9 mouse cellular contexts compared by ENCODE assay signal in genomic region chr10:116019086-116019860, GRCm38 (mm10). TPM values are rescaled to one million over a fixed set of nuclear protein-coding genes. Genes with fewer than 3 reads are reported as not detected.
DNase-seq lines count a peak whose midpoint lies in the region; ATAC-seq and TF ChIP-seq lines count a peak whose summit lies in the region.
"Had no signal": no experiment of that assay in that cellular context is flagged by ENCODE, and none has a peak within 500 bp of the region (broad histone marks: within the 10 kb centered on the region; RNA-seq: fewer than 3 reads in every experiment).

No protein-coding gene starts in this region.

- H3K4me1 ChIP-seq in heart, embryonic 13.5 days: peaks cover 14% of the 10 kb centered on the region
- H3K4me1 ChIP-seq in MEL (ENCODE audit: control insufficient read depth in 1 of 2, insufficient read depth in 2 of 2, low read length in 2 of 2): no peaks in the 10 kb centered on the region
- H3K4me1 ChIP-seq in hindbrain, embryonic 10.5 days (replicated peaks): peaks cover 24% of the 10 kb centered on the region
- H3K4me1 ChIP-seq in olfactory bulb, adult 2 months (ENCODE audit: control insufficient read depth, insufficient read depth, low read length): peaks cover 2% of the 10 kb centered on the region; the same call in 1 of the 2 replicates

- no peak for TF ChIP-seq RAD21 in MEL (IDR thresholded peaks at IDR 0.05; ENCODE audit: low read depth, low read length)

- H3K9ac ChIP-seq in heart, embryonic 13.5 days: no peak overlapping the region
- no peak overlapping the region for H3K9ac ChIP-seq in MEL (ENCODE audit: control insufficient read depth, low read depth, low read length, poor library complexity, severe bottlenecking)

- 11% methylated on average over 20 of the region's 20 CpGs for WGBS in heart, embryonic 13.5 days
- WGBS in hindbrain, embryonic 10.5 days: 9% methylated on average over 20 of the region's 20 CpGs
- 3% methylated on average over 20 of the region's 20 CpGs for WGBS in olfactory bulb, adult 2 months

- H3K4me2 ChIP-seq in heart, embryonic 13.5 days: peak overlapping the region; percentile 75

- no peak for TF ChIP-seq POLR2A in MEL (IDR thresholded peaks at IDR 0.05; ENCODE audit: control insufficient read depth in 1 of 2, insufficient read depth in 1 of 2, low read depth in 1 of 2, low read length in 2 of 2, poor library complexity in 1 of 2)
- no peak for TF ChIP-seq POLR2A in olfactory bulb, adult 2 months (IDR thresholded peaks at IDR 0.05; ENCODE audit: insufficient read depth, low read depth, low read length)

- H3K27ac ChIP-seq in heart, embryonic 13.5 days (replicated peaks): no peak overlapping the region
- H3K27ac ChIP-seq in MEL (ENCODE audit: control insufficient read depth, low read depth, low read length): no peak overlapping the region
- no peak overlapping the region for H3K27ac ChIP-seq in hindbrain, embryonic 10.5 days
- H3K27ac ChIP-seq in olfactory bulb, adult 2 months (ENCODE audit: insufficient read depth, low read depth, low read length): peak overlapping the region; percentile 75

- no peaks in the 10 kb centered on the region for H3K9me3 ChIP-seq in heart, embryonic 13.5 days
- H3K9me3 ChIP-seq in MEL (replicated peaks; ENCODE audit: insufficient read depth, low read length): no peaks in the 10 kb centered on the region
- H3K9me3 ChIP-seq in hindbrain, embryonic 10.5 days: no peaks in the 10 kb centered on the region

- intact Hi-C loops in heart, postnatal 36 days (cut with DNase I): no loop called here
- intact Hi-C loops in left cerebral cortex, postnatal 10 days (cut with DNase I): loop anchor here (5.0 kb wide), 1 partner anchor 178 kb away; no protein-coding TSS in a partner anchor

- TF ChIP-seq CTCF in MEL (IDR thresholded peaks at IDR 0.05 in 2 of 3, conservative IDR thresholded peaks at IDR 0.05 in 1 of 3; ENCODE audit: control insufficient read depth in 1 of 3, insufficient read depth in 1 of 3, low read depth in 2 of 3, low read length in 3 of 3, poor library complexity in 1 of 3, severe bottlenecking in 1 of 3): no peak
- no peak for TF ChIP-seq CTCF in olfactory bulb, adult 2 months (IDR thresholded peaks at IDR 0.05; ENCODE audit: insufficient read depth, low read depth, low read length)

- no peak for DNase-seq in heart, postnatal 36 days
- DNase-seq in MEL (ENCODE audit: low read depth, low spot score): peak; percentile 7
- DNase-seq in embryo, embryonic 10.5 days (ENCODE audit: low spot score): peak; percentile 81
- DNase-seq in hindbrain, embryonic 10.5 days (ENCODE audit: low spot score): peak; percentile 54
- peak; percentile 34 to 42 for DNase-seq in left cerebral cortex, postnatal 10 days (ENCODE audit: extremely low spot score in 1 of 2, low spot score in 2 of 2)
- DNase-seq in B cell, adult 2 months: no peak

- no peak for ATAC-seq in heart, embryonic 13.5 days (ENCODE audit: extremely low read depth, insufficient number of reproducible peaks, low FRiP score, low TSS enrichment)

- H3K79me2 ChIP-seq in MEL (ENCODE audit: control insufficient read depth, insufficient read depth, low read length, poor library complexity): no peaks in the 10 kb centered on the region

- H3K4me3 ChIP-seq in heart, embryonic 13.5 days: peak overlapping the region; percentile 15; the same call in 1 of the 2 replicates
- no peak overlapping the region for H3K4me3 ChIP-seq in MEL (ENCODE audit: control insufficient read depth in 1 of 2, insufficient read depth in 1 of 2, low read depth in 2 of 2, low read length in 2 of 2)
- H3K4me3 ChIP-seq in hindbrain, embryonic 10.5 days: peak overlapping the region; percentile 64
- peak overlapping the region; percentile 87 for H3K4me3 ChIP-seq in olfactory bulb, adult 2 months (ENCODE audit: insufficient read depth, low read depth, low read length)

- H3K27me3 ChIP-seq in heart, embryonic 13.5 days (replicated peaks): peaks cover 14% of the 10 kb centered on the region; the same call in 1 of the 2 replicates
- no peaks in the 10 kb centered on the region; a peak in 1 of 4 replicates for H3K27me3 ChIP-seq in MEL (ENCODE audit: control insufficient read depth in 1 of 2, insufficient read depth in 2 of 2, low read length in 2 of 2)
- H3K27me3 ChIP-seq in hindbrain, embryonic 10.5 days (ENCODE audit: insufficient read depth, poor library complexity, severe bottlenecking): no peaks in the 10 kb centered on the region

- no peaks in the 10 kb centered on the region for H3K36me3 ChIP-seq in heart, embryonic 13.5 days
- H3K36me3 ChIP-seq in MEL (ENCODE audit: control insufficient read depth in 1 of 2, insufficient read depth in 2 of 2, low read length in 2 of 2): no peaks in the 10 kb centered on the region
- H3K36me3 ChIP-seq in hindbrain, embryonic 10.5 days: no peaks in the 10 kb centered on the region

- TF ChIP-seq EP300 in MEL (IDR thresholded peaks at IDR 0.05; ENCODE audit: low read depth in 1 of 2, low read length in 2 of 2): no peak

TF ChIP-seq in MEL, 35 proteins besides CTCF, POLR2A, EP300 and RAD21:
- TF ChIP-seq GABPA (IDR thresholded peaks at IDR 0.05; ENCODE audit: low read depth, low read length) (no peak), MAZ (IDR thresholded peaks at IDR 0.05; ENCODE audit: low read depth, low read length) (no peak), GATA1 (IDR thresholded peaks at IDR 0.05; ENCODE audit: low read depth, low read length) (no peak), POLR2AphosphoS2 (IDR thresholded peaks at IDR 0.05; ENCODE audit: low read length) (no peak), RCOR1 (IDR thresholded peaks at IDR 0.05; ENCODE audit: low read depth, low read length) (no peak)

RNA-seq across cellular contexts. Expression of gene Ptprr, which starts 1.3 kb away (rescaled TPM):
- polyA plus RNA-seq in heart, embryonic 13.5 days (2015; fragmentation: Nextera tagmentation; extraction: Ambion mirVana): 0.47 and 0.50 TPM in 2 replicates
- 1 to 10 TPM; 1.9 to 2.5 TPM for total RNA-seq in heart, postnatal 36 days (2021)
- total RNA-seq in MEL (2012; rRNA removed): not detected in 2 replicates
- not detected for polyA plus RNA-seq in MEL (2012; ENCODE audit: insufficient read depth in 1 of 2, insufficient read length in 2 of 2, low read depth in 1 of 2, low replicate concordance in 2 of 2, missing spikeins in 1 of 2)
- polyA plus RNA-seq in hindbrain, embryonic 10.5 days (2016; fragmentation: Nextera tagmentation; extraction: Ambion mirVana): 1.8 and 1.9 TPM in 2 replicates
- total RNA-seq in left cerebral cortex, postnatal 10 days (2021): 10 to 100 TPM; 28.4 to 28.7 TPM
- polyA plus RNA-seq in olfactory bulb, adult 2 months (2012; ENCODE audit: insufficient read depth, insufficient read length, low replicate concordance, missing spikeins): not detected in 2 replicates
- polyA plus RNA-seq: liver, adult 2 months had no signal

Comparison
In these comparisons a context has a peak if more than half of its experiments do, and no peak if none do; other contexts are left out.
1. H3K4me3 ChIP-seq: peak in heart, embryonic 13.5 days (single experiment), hindbrain, embryonic 10.5 days (single experiment) and olfactory bulb, adult 2 months (single experiment); none in MEL (0 of 2).
2. DNase-seq: peak in MEL (single experiment), embryo, embryonic 10.5 days (single experiment), hindbrain, embryonic 10.5 days (single experiment) and left cerebral cortex, postnatal 10 days (2 of 2); none in heart, postnatal 36 days (0 of 2) and B cell, adult 2 months (0 of 2).